Mouse (Mus musculus): ENCODE results near the gene Atp6v0b.

Gene Atp6v0b

GRCm38 (mm10) chr4:117873615-117874014 is 13.5 kb downstream of the Atp6v0b start:
- no peak for DNase-seq (ENCODE audit: low read depth in 2 of 2, low spot score in 2 of 2)

- no peak for DNase-seq (ENCODE audit: low read depth in 2 of 2, low spot score in 2 of 2)
Measured at GRCm38 (mm10) chr4:117872471-117872886, 14.7 kb downstream of the Atp6v0b start, which contains the start of gene Ccdc24. TSS of gene Ccdc24 (minus strand) at chr4:117872557.

- DNase-seq (ENCODE audit: low read depth in 2 of 2, low spot score in 2 of 2) = no peak
Measured at GRCm38 (mm10) chr4:117871787-117872186, 15.3 kb downstream of the Atp6v0b start.

- no peak for DNase-seq (ENCODE audit: low read depth in 2 of 2, low spot score in 2 of 2)
Measured at GRCm38 (mm10) chr4:117870437-117870836, 16.7 kb downstream of the Atp6v0b start.

- no peak for DNase-seq (ENCODE audit: low read depth in 2 of 2, low spot score in 2 of 2)
Measured at GRCm38 (mm10) chr4:117869317-117869716, 17.8 kb downstream of the Atp6v0b start.

GRCm38 (mm10) chr4:117867823-117868222 is 19.3 kb downstream of the Atp6v0b start:
- peak in 1 of 2 experiments; percentile 46 for DNase-seq (ENCODE audit: low read depth in 2 of 2, low spot score in 2 of 2)

- no peak for DNase-seq (ENCODE audit: low read depth in 2 of 2, low spot score in 2 of 2)
Measured at GRCm38 (mm10) chr4:117867000-117867399, 20.1 kb downstream of the Atp6v0b start.

GRCm38 (mm10) chr4:117866083-117866482 is 21.1 kb downstream of the Atp6v0b start:
- no peak for DNase-seq (ENCODE audit: low read depth in 2 of 2, low spot score in 2 of 2)

- no peak for DNase-seq (ENCODE audit: low read depth in 2 of 2, low spot score in 2 of 2)
Measured at GRCm38 (mm10) chr4:117862823-117863222, 24.3 kb downstream of the Atp6v0b start.

GRCm38 (mm10) chr4:117860570-117860969 is 26.6 kb downstream of the Atp6v0b start:
- DNase-seq (ENCODE audit: low read depth in 2 of 2, low spot score in 2 of 2) = no peak

- no peak for DNase-seq (ENCODE audit: low read depth in 2 of 2, low spot score in 2 of 2)
Measured at GRCm38 (mm10) chr4:117858794-117859193, 28.3 kb downstream of the Atp6v0b start.

- no peak for DNase-seq (ENCODE audit: low read depth in 2 of 2, low spot score in 2 of 2)
Measured at GRCm38 (mm10) chr4:117855146-117855545, 32.0 kb downstream of the Atp6v0b start.

- DNase-seq (ENCODE audit: low read depth in 2 of 2, low spot score in 2 of 2) = no peak
Measured at GRCm38 (mm10) chr4:117852152-117852868, 34.8 kb downstream of the Atp6v0b start.

- no peak for DNase-seq (ENCODE audit: low read depth in 2 of 2, low spot score in 2 of 2)
Measured at GRCm38 (mm10) chr4:117850871-117851270, 36.3 kb downstream of the Atp6v0b start.

GRCm38 (mm10) chr4:117850176-117850575 is 37.0 kb downstream of the Atp6v0b start:
- no peak for DNase-seq (ENCODE audit: low read depth in 2 of 2, low spot score in 2 of 2)

- DNase-seq (ENCODE audit: low read depth in 2 of 2, low spot score in 2 of 2) = no peak
Measured at GRCm38 (mm10) chr4:117849506-117849905, 37.6 kb downstream of the Atp6v0b start.

GRCm38 (mm10) chr4:117849063-117849462 is 38.1 kb downstream of the Atp6v0b start:
- no peak for DNase-seq (ENCODE audit: low read depth in 2 of 2, low spot score in 2 of 2)

- DNase-seq (ENCODE audit: low read depth in 2 of 2, low spot score in 2 of 2) = no peak
Measured at GRCm38 (mm10) chr4:117847011-117847410, 40.1 kb downstream of the Atp6v0b start.

GRCm38 (mm10) chr4:117846261-117846660 is 40.9 kb downstream of the Atp6v0b start:
- DNase-seq (ENCODE audit: low read depth in 2 of 2, low spot score in 2 of 2) = no peak

GRCm38 (mm10) chr4:117845316-117845715 is 41.8 kb downstream of the Atp6v0b start:
- no peak for DNase-seq (ENCODE audit: low read depth in 2 of 2, low spot score in 2 of 2)

GRCm38 (mm10) chr4:117844467-117844866 is 42.7 kb downstream of the Atp6v0b start:
- DNase-seq (ENCODE audit: low read depth in 2 of 2, low spot score in 2 of 2) = no peak

- DNase-seq (ENCODE audit: low read depth in 2 of 2, low spot score in 2 of 2) = no peak
Measured at GRCm38 (mm10) chr4:117843101-117843500, 44.0 kb downstream of the Atp6v0b start.

- DNase-seq (ENCODE audit: low read depth in 2 of 2, low spot score in 2 of 2) = no peak
Measured at GRCm38 (mm10) chr4:117841566-117841965, 45.6 kb downstream of the Atp6v0b start.

All from CD8-positive naive resting alpha-beta T cell, adult 2 months (primary cell).